Mouse (Mus musculus) lung, postnatal 0 days (tissue): Measurements from ENCODE around the gene Nbea. TPM values are rescaled to one million over a fixed set of nuclear protein-coding genes. Genes with fewer than 3 reads are reported as not detected.

Experiments used
- ATAC-seq: fragments of 200-750 bp; cut with Nextera tagmentation; 2 replicates; pipeline ENCODE4 v1.8.0; 2017; ENCODE audit warnings: moderate library complexity
- DNase-seq: peaks from one replicate; pipeline ENCODE4 v3.0.0-alpha.2; 2016; ENCODE audit warnings: low spot score
- H3K27ac ChIP-seq: fragments of 300-500 bp; sonication (generic); 2 replicates; pipeline ENCODE4 v1.5.1; 2014; ENCODE audit warnings: antibody characterized with exemption, mild to moderate bottlenecking, low read length, mixed read lengths
- H3K27me3 ChIP-seq: fragments of 300-500 bp; sonication (generic); replicated peaks from 2 replicates; pipeline ENCODE4 v1.6.1; 2014; ENCODE audit warnings: low read length, mixed read lengths; ENCODE audit not compliant: insufficient read depth
- H3K36me3 ChIP-seq: fragments of 300-500 bp; sonication (generic); 2 replicates; pipeline ENCODE4 v1.6.1; 2014; ENCODE audit warnings: low read length, mixed read lengths; ENCODE audit not compliant: insufficient read depth
- H3K4me1 ChIP-seq: fragments of 300-500 bp; sonication (generic); 2 replicates; pipeline ENCODE4 v1.6.1; 2014; ENCODE audit warnings: antibody characterized with exemption, low read depth, low read length, mixed read lengths; ENCODE audit not compliant: insufficient read depth
- H3K4me2 ChIP-seq: fragments of 300-500 bp; sonication (generic); replicated peaks from 2 replicates; pipeline ENCODE4 v1.6.1; 2014; ENCODE audit warnings: low read depth, mild to moderate bottlenecking, low read length, moderate library complexity, mixed read lengths
- H3K4me3 ChIP-seq: fragments of 300-500 bp; sonication (generic); 2 replicates; pipeline ENCODE4 v1.5.1; 2014; ENCODE audit warnings: low read depth, low read length
- H3K9ac ChIP-seq: fragments of 300-500 bp; sonication (generic); replicated peaks from 2 replicates; pipeline ENCODE4 v1.6.1; 2014; ENCODE audit warnings: low read depth, mild to moderate bottlenecking
- H3K9me3 ChIP-seq: fragments of 300-500 bp; sonication (generic); 2 replicates; pipeline ENCODE4 v1.6.1; 2016; ENCODE audit warnings: low read length, mixed read lengths
- CTCF ChIP-seq: IDR thresholded peaks from 2 replicates; pipeline ENCODE4 v1.5.1; 2016; ENCODE audit warnings: antibody characterized with exemption, mild to moderate bottlenecking
- EP300 ChIP-seq: IDR thresholded peaks from 2 replicates; pipeline ENCODE4 v1.6.1; 2016; ENCODE audit warnings: antibody characterized with exemption, mild to moderate bottlenecking, control low read depth
- WGBS: fragments of 180-500 bp; shearing (Covaris S2); extraction: QIAGEN DNeasy Blood & Tissue Kit; methylation state at CpG from one replicate; pipeline ENCODE4 v1.1.7; 2014; 5-methylcytosine and 5-hydroxymethylcytosine counted together
- polyA plus RNA-seq: library from polyadenylated mRNA; unstranded; fragments of >200 nt; fragmentation: Nextera tagmentation; extraction: Ambion mirVana; gene quantifications from 2 replicates; pipeline ENCODE4 v1.2.1, GENCODE M21; 2015

Gene Nbea
- polyA plus RNA-seq, 1 experiment from 2014 or later = 6.3 TPM

- no peak overlapping the region for H3K9ac ChIP-seq
- 72% methylated on average over 5 of the region's 5 CpGs for WGBS
- no peak for ATAC-seq
Observed at GRCm38 (mm10) chr3:55872944-55873924, 310.3 kb downstream of the Nbea start.

DNA sequence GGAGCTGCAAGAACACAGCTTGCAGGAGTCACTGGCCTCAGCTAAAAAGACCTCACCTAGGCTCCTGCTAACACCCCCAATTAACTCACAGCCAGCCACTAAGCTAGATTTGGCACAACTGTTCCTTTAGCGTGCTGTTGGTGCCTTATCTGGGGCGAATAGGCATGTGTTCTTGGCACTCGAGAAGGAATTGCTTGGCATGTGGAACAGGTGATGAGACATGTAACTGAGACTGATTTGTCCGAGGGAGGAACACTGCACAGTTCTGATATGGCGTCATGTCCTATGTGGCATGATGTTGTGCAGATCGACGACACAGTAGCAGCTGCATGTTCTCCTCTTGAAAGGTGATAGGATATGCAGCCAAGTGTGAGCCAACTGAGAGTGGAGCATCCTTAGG is 331.0 kb downstream of the Nbea start:
- Histone ChIP-seq H3K27me3 (no peaks in the 10 kb centered on the region), H3K4me2 (no peak overlapping the region), H3K27ac (no peak overlapping the region), H3K9ac (no peak overlapping the region), H3K4me3 (no peak overlapping the region), H3K36me3 (no peaks in the 10 kb centered on the region), H3K9me3 (no peaks in the 10 kb centered on the region), H3K4me1 (no peaks in the 10 kb centered on the region)
- ATAC-seq (no peak), DNase-seq (no peak)
- TF ChIP-seq EP300 (no peak), CTCF (no peak)
- WGBS = 83% methylated on average over 7 of the region's 7 CpGs

More at GRCm38 (mm10) chr3:55872944-55873924, 310.3 kb downstream of the Nbea start:
- no peak for TF ChIP-seq CTCF
- no peak for TF ChIP-seq EP300
- Histone ChIP-seq H3K36me3 (no peaks in the 10 kb centered on the region), H3K4me3 (no peak overlapping the region), H3K4me2 (no peak overlapping the region), H3K9me3 (no peaks in the 10 kb centered on the region), H3K4me1 (no peaks in the 10 kb centered on the region), H3K27ac (no peak overlapping the region), H3K27me3 (no peaks in the 10 kb centered on the region)
- DNase-seq = no peak

DNA sequence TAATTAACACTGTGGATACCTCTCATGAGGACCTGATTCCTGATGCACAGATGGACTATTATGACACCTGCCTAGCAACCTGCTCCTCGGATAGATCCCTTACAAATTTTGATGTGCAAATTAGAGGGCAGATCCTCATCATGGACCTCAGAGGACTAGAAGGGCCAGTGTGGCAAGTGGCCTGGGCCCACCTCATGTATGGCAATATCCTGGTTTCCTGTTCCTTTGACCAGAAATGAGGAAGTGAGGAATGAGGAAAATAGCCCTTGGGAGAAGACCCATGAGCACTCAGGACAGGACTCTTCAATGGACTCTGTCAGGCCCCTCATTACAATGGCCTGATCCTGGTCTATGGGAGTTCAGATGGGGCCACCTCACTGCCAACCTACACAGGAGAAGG is 336.4 kb downstream of the Nbea start:
- no peaks in the 10 kb centered on the region for H3K4me1 ChIP-seq
- 86% methylated on average over 1 of the region's 1 CpGs for WGBS
- TF ChIP-seq EP300 (no peak), CTCF (no peak)
- ATAC-seq = no peak
- no peak for DNase-seq
- H3K4me3 ChIP-seq = no peak overlapping the region
- no peak overlapping the region for H3K9ac ChIP-seq
- H3K27ac ChIP-seq = no peak overlapping the region
- H3K4me2 ChIP-seq = no peak overlapping the region
- no peaks in the 10 kb centered on the region for H3K36me3 ChIP-seq
- no peaks in the 10 kb centered on the region for H3K9me3 ChIP-seq
- no peaks in the 10 kb centered on the region for H3K27me3 ChIP-seq

DNA sequence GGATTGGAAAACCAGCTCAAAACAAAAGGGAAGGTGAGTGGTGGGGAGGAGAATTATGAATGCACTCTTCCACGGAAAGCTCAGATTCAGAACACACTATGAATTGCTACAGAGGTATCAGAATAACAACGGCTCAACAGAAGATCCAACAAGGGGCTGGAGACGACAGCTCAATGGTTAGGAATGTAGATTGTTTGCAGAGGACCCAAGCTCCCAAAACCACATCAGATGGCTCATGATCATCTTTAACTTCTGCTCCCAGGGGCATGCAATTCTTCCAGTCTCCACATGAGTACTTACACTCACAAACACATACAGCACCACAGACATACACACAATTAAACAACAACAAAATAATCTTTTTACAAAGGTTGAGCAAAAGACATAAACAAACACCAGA is 346.3 kb downstream of the Nbea start:
- Histone ChIP-seq H3K9ac (no peak overlapping the region), H3K4me1 (no peaks in the 10 kb centered on the region), H3K9me3 (no peaks in the 10 kb centered on the region), H3K27ac (no peak overlapping the region), H3K4me3 (no peak overlapping the region), H3K27me3 (no peaks in the 10 kb centered on the region), H3K4me2 (no peak overlapping the region), H3K36me3 (no peaks in the 10 kb centered on the region)
- TF ChIP-seq EP300 (no peak), CTCF (no peak)
- DNase-seq (no peak), ATAC-seq (no peak)
- WGBS = 65% methylated on average over 3 of the region's 3 CpGs

DNA sequence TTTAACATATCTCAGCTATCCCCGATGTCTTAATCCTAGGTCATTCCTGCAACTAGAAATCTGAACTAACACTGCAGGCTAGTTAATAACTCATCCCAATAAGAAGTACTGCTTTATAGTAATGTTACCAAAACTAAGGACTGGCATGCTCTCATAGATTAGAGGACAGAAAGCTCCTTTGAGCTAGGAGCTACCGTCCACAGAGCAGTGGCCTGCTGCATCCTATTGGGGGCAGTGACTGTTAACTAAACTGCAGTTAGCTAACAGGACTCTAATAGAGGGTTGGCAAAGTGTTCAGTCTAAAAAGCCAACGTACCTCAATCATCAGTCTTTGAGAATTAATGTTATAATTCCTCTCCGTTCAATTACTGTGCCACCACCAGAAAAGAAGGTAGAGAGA is 348.3 kb downstream of the Nbea start:
- Histone ChIP-seq H3K27ac (no peak overlapping the region), H3K36me3 (no peaks in the 10 kb centered on the region), H3K4me1 (no peaks in the 10 kb centered on the region), H3K27me3 (no peaks in the 10 kb centered on the region), H3K4me3 (no peak overlapping the region), H3K4me2 (no peak overlapping the region), H3K9ac (no peak overlapping the region), H3K9me3 (no peaks in the 10 kb centered on the region)
- no peak for TF ChIP-seq CTCF
- no peak for TF ChIP-seq EP300
- ATAC-seq (no peak), DNase-seq (no peak)
- 58% methylated on average over 4 of the region's 4 CpGs for WGBS

- no peak for ATAC-seq
- TF ChIP-seq EP300 (no peak), CTCF (no peak)
- no peak overlapping the region for H3K4me3 ChIP-seq
- no peaks in the 10 kb centered on the region for H3K4me1 ChIP-seq
- H3K4me2 ChIP-seq = no peak overlapping the region
- H3K27ac ChIP-seq = no peak overlapping the region
- H3K9me3 ChIP-seq = no peaks in the 10 kb centered on the region
- no peak for DNase-seq
- no peaks in the 10 kb centered on the region for H3K36me3 ChIP-seq
- 82% methylated on average over 5 of the region's 5 CpGs for WGBS
- H3K9ac ChIP-seq = no peak overlapping the region
- no peaks in the 10 kb centered on the region for H3K27me3 ChIP-seq
Observed at GRCm38 (mm10) chr3:55830226-55830625, 353.3 kb downstream of the Nbea start.
